Mouse (Mus musculus) midbrain, embryonic 13.5 days (tissue): Measurements from ENCODE around the gene Fos. TPM values are rescaled to one million over a fixed set of nuclear protein-coding genes. Genes with fewer than 3 reads are reported as not detected.

Experiments
- ATAC-seq: fragments of 200-750 bp; cut with Nextera tagmentation; 2 replicates; pipeline ENCODE4 v1.8.0; 2017; ENCODE audit warnings: mild to moderate bottlenecking, moderate TSS enrichment, moderate library complexity
- H3K27ac ChIP-seq: fragments of 300-500 bp; sonication (generic); 2 replicates; pipeline ENCODE4 v1.5.1; 2015; ENCODE audit warnings: inconsistent platforms, mild to moderate bottlenecking, moderate library complexity
- H3K27me3 ChIP-seq: fragments of 300-500 bp; sonication (generic); 2 replicates; pipeline ENCODE4 v1.6.1; 2015; ENCODE audit warnings: mild to moderate bottlenecking, inconsistent platforms
- H3K36me3 ChIP-seq: fragments of 300-500 bp; sonication (generic); 2 replicates; pipeline ENCODE4 v1.6.1; 2015; ENCODE audit warnings: mild to moderate bottlenecking, inconsistent platforms
- H3K4me1 ChIP-seq: fragments of 300-500 bp; sonication (generic); replicated peaks from 2 replicates; pipeline ENCODE4 v1.6.1; 2015; ENCODE audit warnings: inconsistent platforms
- H3K4me2 ChIP-seq: fragments of 300-500 bp; sonication (generic); replicated peaks from 2 replicates; pipeline ENCODE4 v1.6.1; 2015; ENCODE audit warnings: moderate library complexity, mild to moderate bottlenecking, inconsistent platforms
- H3K4me3 ChIP-seq: fragments of 300-500 bp; sonication (generic); replicated peaks from 2 replicates; pipeline ENCODE4 v1.5.1; 2015; ENCODE audit warnings: mild to moderate bottlenecking, inconsistent platforms
- H3K9ac ChIP-seq: fragments of 300-500 bp; sonication (generic); replicated peaks from 2 replicates; pipeline ENCODE4 v1.6.1; 2015; ENCODE audit warnings: mild to moderate bottlenecking, inconsistent platforms
- H3K9me3 ChIP-seq: fragments of 300-500 bp; sonication (generic); 2 replicates; pipeline ENCODE4 v1.6.1; 2016; ENCODE audit warnings: mild to moderate bottlenecking, inconsistent platforms
- WGBS: fragments of 180-500 bp; shearing (Covaris S2); methylation state at CpG from one replicate; pipeline ENCODE4 v1.1.7; 2015; 5-methylcytosine and 5-hydroxymethylcytosine counted together
- polyA plus RNA-seq: library from polyadenylated mRNA; unstranded; fragments of >200 nt; fragmentation: Nextera tagmentation; extraction: Ambion mirVana; gene quantifications from 2 replicates; pipeline ENCODE4 v1.2.1, GENCODE M21; 2015

Fos gene
- polyA plus RNA-seq, 1 experiment from 2014 or later: 0.90 TPM

- Histone ChIP-seq H3K9me3 (no peaks in the 10 kb centered on the region), H3K9ac (no peak overlapping the region), H3K27me3 (peaks cover 47% of the 10 kb centered on the region), H3K4me3 (no peak overlapping the region), H3K27ac (no peak overlapping the region), H3K36me3 (no peaks in the 10 kb centered on the region), H3K4me1 (peaks cover 24% of the 10 kb centered on the region), H3K4me2 (no peak overlapping the region)
- 77% methylated on average over 7 of the region's 7 CpGs for WGBS
- ATAC-seq: no peak
Observed at GRCm38 (mm10) chr12:85478696-85479095, 5.0 kb downstream of the Fos start.

DNA sequence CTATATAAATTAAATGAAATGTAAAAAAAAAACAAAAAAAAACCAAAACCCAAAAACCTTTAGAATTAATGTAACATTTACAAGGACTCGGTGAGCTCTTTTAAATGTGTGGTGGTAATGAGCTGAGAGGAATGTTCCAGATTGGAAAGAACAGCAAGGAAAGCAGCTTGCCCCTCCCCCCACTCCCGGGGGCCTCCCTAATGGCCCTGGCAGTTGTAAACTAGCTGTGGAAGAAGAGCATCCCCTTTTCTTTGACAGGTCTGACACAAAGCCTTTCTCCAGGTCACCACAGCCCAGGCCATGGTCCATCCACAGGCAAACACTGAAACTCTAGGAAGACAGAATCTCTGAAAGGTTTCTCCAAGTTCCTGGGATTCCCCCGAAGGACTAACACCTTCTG is 5.5 kb downstream of the Fos start:
- Histone ChIP-seq H3K4me3 (no peak overlapping the region), H3K27ac (no peak overlapping the region), H3K4me1 (peaks cover 21% of the 10 kb centered on the region), H3K4me2 (no peak overlapping the region), H3K9ac (no peak overlapping the region), H3K9me3 (no peaks in the 10 kb centered on the region), H3K27me3 (peaks cover 47% of the 10 kb centered on the region), H3K36me3 (no peaks in the 10 kb centered on the region)
- ATAC-seq: no peak
- 64% methylated on average over 3 of the region's 3 CpGs for WGBS

DNA sequence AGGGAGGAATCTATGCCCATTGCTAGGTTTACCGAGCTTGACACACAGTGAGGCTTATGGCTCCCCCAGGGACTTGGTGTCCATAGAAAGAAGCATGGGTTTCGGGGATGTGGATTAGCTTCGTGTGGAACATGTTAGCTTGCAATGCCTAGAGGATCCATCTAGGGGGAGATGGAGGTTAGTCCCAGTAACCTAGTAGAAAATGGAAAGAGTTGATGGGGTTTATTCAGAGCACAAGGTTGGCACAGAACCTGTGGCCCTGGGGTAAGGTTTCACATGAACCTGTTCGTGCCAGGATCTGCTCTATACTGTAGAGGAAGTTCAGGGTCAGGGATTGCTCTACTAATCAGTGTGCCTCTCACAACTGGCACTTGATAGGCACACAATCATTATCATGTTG is 9.5 kb downstream of the Fos start:
- Histone ChIP-seq H3K9me3 (no peaks in the 10 kb centered on the region), H3K4me2 (no peak overlapping the region), H3K9ac (no peak overlapping the region), H3K27ac (no peak overlapping the region), H3K27me3 (peaks cover 21% of the 10 kb centered on the region; the same call in 1 of the 2 replicates), H3K4me1 (peaks cover 20% of the 10 kb centered on the region), H3K4me3 (no peak overlapping the region), H3K36me3 (no peaks in the 10 kb centered on the region)
- 24% methylated on average over 4 of the region's 4 CpGs for WGBS
- ATAC-seq: no peak

DNA sequence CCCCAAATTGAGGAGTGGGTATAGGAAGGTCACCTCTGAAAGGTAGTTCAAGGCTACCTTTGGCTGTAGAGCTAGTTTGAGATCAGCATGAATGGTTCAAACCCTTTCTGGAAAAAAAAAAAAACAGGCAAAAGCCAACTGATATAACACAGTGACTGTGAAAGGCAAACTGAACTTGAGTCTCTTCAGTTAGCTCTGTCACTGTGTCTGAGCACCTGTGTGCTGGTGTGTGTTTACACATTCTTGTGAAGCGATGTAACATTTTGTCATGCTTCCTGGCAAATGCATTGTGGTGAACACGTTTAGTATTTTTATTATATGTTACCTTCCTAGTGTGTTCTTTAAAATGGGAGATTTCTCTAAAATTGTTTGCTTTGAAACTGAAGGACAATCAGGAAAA is 11.0 kb downstream of the Fos start:
- Histone ChIP-seq H3K4me1 (peaks cover 20% of the 10 kb centered on the region), H3K36me3 (no peaks in the 10 kb centered on the region), H3K9ac (peak overlapping the region; percentile 71; the same call in 1 of the 2 replicates), H3K4me3 (no peak overlapping the region), H3K9me3 (no peaks in the 10 kb centered on the region), H3K27ac (no peak overlapping the region), H3K4me2 (no peak overlapping the region), H3K27me3 (peaks cover 16% of the 10 kb centered on the region; the same call in 1 of the 2 replicates)
- ATAC-seq: no peak
- WGBS: 81% methylated on average over 2 of the region's 2 CpGs

DNA sequence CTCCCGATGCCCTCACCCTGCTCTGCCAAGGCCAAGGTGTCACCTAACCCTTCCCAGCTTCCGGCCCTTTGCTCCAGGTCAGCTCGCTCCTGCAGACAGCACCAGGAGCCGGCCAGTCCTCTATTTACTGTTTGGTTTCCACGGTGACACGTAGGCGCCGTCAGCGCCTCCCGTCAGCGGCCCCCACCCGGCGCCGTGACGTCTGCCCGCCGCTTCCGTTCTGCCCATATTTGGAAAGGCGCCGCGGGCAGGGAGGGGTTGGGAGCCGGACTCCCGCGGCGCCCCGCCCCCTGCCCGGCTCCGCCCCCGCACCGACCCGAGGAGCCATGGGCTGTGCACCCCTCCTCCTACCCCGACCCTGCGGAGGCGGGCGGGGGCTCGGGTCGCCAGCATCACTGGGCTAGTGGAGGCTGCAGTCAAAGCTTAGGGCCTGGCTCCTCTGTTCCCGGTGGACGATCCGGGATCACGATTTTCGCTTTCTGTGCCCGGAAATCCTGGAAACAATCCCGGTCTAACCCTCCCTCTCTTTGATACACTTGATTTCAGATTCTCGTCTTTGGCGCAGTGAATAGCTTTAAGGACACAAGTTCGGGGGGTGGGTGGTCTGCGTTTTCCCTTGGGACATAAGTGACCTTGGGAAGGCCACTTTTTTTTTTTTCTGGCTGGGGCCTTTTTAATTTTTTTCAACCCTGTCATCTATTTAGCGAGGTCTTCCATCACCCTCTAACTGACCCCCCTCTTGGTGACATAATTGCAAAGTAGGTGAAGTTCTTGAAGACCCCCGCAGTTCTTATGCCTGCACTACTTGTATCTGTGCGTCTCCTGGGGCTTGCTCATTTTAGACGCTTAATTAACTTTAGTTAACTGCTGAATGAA is 12.4 kb downstream of the Fos start:
- H3K9ac ChIP-seq: peak overlapping the region; percentile 71
- no peaks in the 10 kb centered on the region for H3K36me3 ChIP-seq
- peaks cover 20% of the 10 kb centered on the region for H3K4me1 ChIP-seq
- H3K4me2 ChIP-seq: peak overlapping the region; percentile 74
- WGBS: under 1% methylated on average over 52 of the region's 52 CpGs
- H3K9me3 ChIP-seq: no peaks in the 10 kb centered on the region
- peak overlapping the region; percentile 74 for H3K27ac ChIP-seq
- H3K4me3 ChIP-seq: peak overlapping the region; percentile 59
- peak; percentile 96 for ATAC-seq
- peaks cover 12% of the 10 kb centered on the region; the same call in 1 of the 2 replicates for H3K27me3 ChIP-seq

GRCm38 (mm10) chr12:85486766-85487069 is 13.0 kb downstream of the Fos start:
- H3K36me3 ChIP-seq: no peaks in the 10 kb centered on the region
- 2% methylated on average over 20 of the region's 20 CpGs for WGBS
- peaks cover 12% of the 10 kb centered on the region; the same call in 1 of the 2 replicates for H3K27me3 ChIP-seq
- no peaks in the 10 kb centered on the region for H3K9me3 ChIP-seq
- peak overlapping the region; percentile 74 for H3K4me2 ChIP-seq
- no peak for ATAC-seq
- peak overlapping the region; percentile 71; the same call in 1 of the 2 replicates for H3K9ac ChIP-seq
- no peak overlapping the region for H3K27ac ChIP-seq
- peaks cover 20% of the 10 kb centered on the region for H3K4me1 ChIP-seq
- H3K4me3 ChIP-seq: peak overlapping the region; percentile 59

- peak overlapping the region; percentile 39; the same call in 1 of the 2 replicates for H3K9ac ChIP-seq
- peaks cover 9% of the 10 kb centered on the region; the same call in 1 of the 2 replicates for H3K27me3 ChIP-seq
- peak overlapping the region; percentile 22; the same call in 1 of the 2 replicates for H3K4me3 ChIP-seq
- WGBS: 2% methylated on average over 12 of the region's 12 CpGs
- H3K36me3 ChIP-seq: no peaks in the 10 kb centered on the region
- H3K4me2 ChIP-seq: peak overlapping the region; percentile 74
- H3K27ac ChIP-seq: no peak overlapping the region
- H3K9me3 ChIP-seq: no peaks in the 10 kb centered on the region
- ATAC-seq: 0 out of 2 replicates have a peak, but pooled peaks have one; percentile 12
- H3K4me1 ChIP-seq: peaks cover 20% of the 10 kb centered on the region
Observed at GRCm38 (mm10) chr12:85487545-85488141, 14.0 kb downstream of the Fos start.

- no peak for ATAC-seq
- Histone ChIP-seq H3K4me3 (no peak overlapping the region), H3K9ac (no peak overlapping the region), H3K27me3 (peaks cover 5% of the 10 kb centered on the region; the same call in 1 of the 2 replicates), H3K4me1 (peaks cover 20% of the 10 kb centered on the region), H3K9me3 (no peaks in the 10 kb centered on the region), H3K4me2 (no peak overlapping the region), H3K27ac (no peak overlapping the region), H3K36me3 (no peaks in the 10 kb centered on the region)
- 84% methylated on average over 7 of the region's 7 CpGs for WGBS
Observed at GRCm38 (mm10) chr12:85489232-85489886, 15.7 kb downstream of the Fos start.

DNA sequence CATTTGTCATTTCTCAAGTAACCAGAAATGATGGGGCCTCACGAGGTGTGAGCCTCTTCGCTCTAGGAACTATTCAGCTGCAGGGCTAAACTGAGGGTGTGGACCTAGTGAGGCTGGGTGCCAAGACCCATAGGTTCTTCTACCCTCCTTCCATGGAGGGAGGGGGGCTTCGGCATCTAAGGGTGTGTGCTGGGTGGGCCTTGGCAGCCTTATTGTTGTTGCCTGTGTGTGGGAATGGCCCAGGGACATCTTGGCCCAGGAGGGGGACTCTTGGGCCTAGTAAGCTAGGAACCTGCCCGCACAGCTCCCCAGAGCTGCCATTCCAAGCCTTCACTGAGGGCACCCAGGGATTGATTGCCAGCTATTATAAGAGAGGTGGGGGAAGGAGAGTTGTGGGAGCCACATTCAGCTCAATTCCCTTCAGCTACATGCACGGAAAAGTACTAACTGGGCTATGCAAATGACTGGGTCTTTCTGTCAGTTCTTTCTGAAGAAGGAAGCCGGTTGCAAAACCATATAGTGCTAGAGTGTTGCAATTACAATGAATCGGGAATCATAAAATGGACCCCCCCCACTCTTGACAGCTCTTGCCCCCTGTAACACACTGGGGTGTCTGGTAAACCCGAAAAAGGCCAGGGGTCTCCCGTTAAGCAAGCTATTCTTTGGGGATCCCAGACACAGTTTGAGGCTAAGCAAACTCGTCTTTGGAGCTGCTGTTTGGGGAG is 16.6 kb downstream of the Fos start:
- Histone ChIP-seq H3K27ac (no peak overlapping the region), H3K4me2 (no peak overlapping the region), H3K4me3 (no peak overlapping the region), H3K9me3 (no peaks in the 10 kb centered on the region), H3K4me1 (peaks cover 17% of the 10 kb centered on the region), H3K36me3 (no peaks in the 10 kb centered on the region), H3K27me3 (peaks cover 5% of the 10 kb centered on the region; the same call in 1 of the 2 replicates), H3K9ac (no peak overlapping the region)
- ATAC-seq: no peak
- WGBS: 71% methylated on average over 10 of the region's 10 CpGs

DNA sequence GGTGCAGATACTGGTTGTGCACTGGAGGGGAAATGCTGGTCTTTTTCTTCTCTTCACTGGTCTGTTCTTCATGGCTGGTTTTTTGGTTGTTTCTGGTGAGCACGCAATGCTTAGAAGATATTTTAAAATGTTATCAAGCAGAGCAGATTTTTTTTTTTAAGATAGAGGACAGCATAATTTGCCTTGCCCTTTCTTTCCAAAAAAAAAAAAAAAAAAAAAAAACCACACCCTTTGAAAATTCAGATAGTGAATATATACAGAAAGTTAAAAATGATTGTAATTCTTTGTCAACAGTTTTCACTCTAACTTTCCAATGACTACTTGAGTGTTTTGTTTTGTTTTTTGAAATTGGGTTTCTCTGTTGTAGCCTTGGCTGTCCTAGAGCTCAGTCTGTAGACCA is 17.3 kb downstream of the Fos start:
- no peaks in the 10 kb centered on the region for H3K36me3 ChIP-seq
- peaks cover 13% of the 10 kb centered on the region for H3K4me1 ChIP-seq
- no peaks in the 10 kb centered on the region for H3K9me3 ChIP-seq
- H3K4me3 ChIP-seq: no peak overlapping the region
- H3K27ac ChIP-seq: no peak overlapping the region
- no peak overlapping the region for H3K4me2 ChIP-seq
- 80% methylated on average over 1 of the region's 1 CpGs for WGBS
- no peak for ATAC-seq
- H3K9ac ChIP-seq: no peak overlapping the region
- H3K27me3 ChIP-seq: peaks cover 5% of the 10 kb centered on the region; the same call in 1 of the 2 replicates

GRCm38 (mm10) chr12:85492084-85492645 is 18.5 kb downstream of the Fos start:
- WGBS: 29% methylated on average over 16 of the region's 16 CpGs

More at GRCm38 (mm10) chr12:85492084-85492645, 18.5 kb downstream of the Fos start:
- no peaks in the 10 kb centered on the region for H3K9me3 ChIP-seq
- no peaks in the 10 kb centered on the region for H3K36me3 ChIP-seq
- H3K4me1 ChIP-seq: peaks cover 5% of the 10 kb centered on the region
- no peak overlapping the region for H3K27ac ChIP-seq
- 0 out of 2 replicates have a peak, but pooled peaks cover 4% of the 10 kb centered on the region for H3K27me3 ChIP-seq
- no peak overlapping the region for H3K4me3 ChIP-seq
- no peak overlapping the region for H3K9ac ChIP-seq
- ATAC-seq: peak; percentile 69; the same call in 1 of the 2 replicates
- H3K4me2 ChIP-seq: peak overlapping the region; percentile 30
